Mouse (Mus musculus): ENCODE measurements around the gene Rgr.

- no peak for TF ChIP-seq CTCF (conservative IDR thresholded peaks at IDR 0.05; ENCODE audit: low read length)
- no peak for TF ChIP-seq POU5F1 (IDR thresholded peaks at IDR 0.05; ENCODE audit: borderline replicate concordance, low read length)
- no peak for TF ChIP-seq NANOG (IDR thresholded peaks at IDR 0.05; ENCODE audit: borderline replicate concordance, low read length)
These were observed 32.0 kb upstream of the Rgr start for GRCm38 (mm10) chr14:37080724-37081123.

Data from E14TG2a.4 (cell line).